Mouse (Mus musculus) lung, postnatal 0 days (tissue): ENCODE measurements around the gene Gm17018. TPM values are rescaled to one million over a fixed set of nuclear protein-coding genes. Genes with fewer than 3 reads are reported as not detected.
A peak's percentile ranks its signal among the peaks of the same experiment; 100 is the strongest.

Source experiments
- ATAC-seq: fragments of 200-750 bp; cut with Nextera tagmentation; 2 replicates; pipeline ENCODE4 v1.8.0; 2017; ENCODE audit warnings: moderate library complexity
- DNase-seq: peaks from one replicate; pipeline ENCODE4 v3.0.0-alpha.2; 2016; ENCODE audit warnings: low spot score
- H3K27ac ChIP-seq: fragments of 300-500 bp; sonication (generic); 2 replicates; pipeline ENCODE4 v1.5.1; 2014; ENCODE audit warnings: antibody characterized with exemption, mild to moderate bottlenecking, low read length, mixed read lengths
- H3K27me3 ChIP-seq: fragments of 300-500 bp; sonication (generic); replicated peaks from 2 replicates; pipeline ENCODE4 v1.6.1; 2014; ENCODE audit warnings: low read length, mixed read lengths; ENCODE audit not compliant: insufficient read depth
- H3K36me3 ChIP-seq: fragments of 300-500 bp; sonication (generic); 2 replicates; pipeline ENCODE4 v1.6.1; 2014; ENCODE audit warnings: low read length, mixed read lengths; ENCODE audit not compliant: insufficient read depth
- H3K4me1 ChIP-seq: fragments of 300-500 bp; sonication (generic); 2 replicates; pipeline ENCODE4 v1.6.1; 2014; ENCODE audit warnings: antibody characterized with exemption, low read depth, low read length, mixed read lengths; ENCODE audit not compliant: insufficient read depth
- H3K4me2 ChIP-seq: fragments of 300-500 bp; sonication (generic); replicated peaks from 2 replicates; pipeline ENCODE4 v1.6.1; 2014; ENCODE audit warnings: low read depth, mild to moderate bottlenecking, low read length, moderate library complexity, mixed read lengths
- H3K4me3 ChIP-seq: fragments of 300-500 bp; sonication (generic); 2 replicates; pipeline ENCODE4 v1.5.1; 2014; ENCODE audit warnings: low read depth, low read length
- H3K9ac ChIP-seq: fragments of 300-500 bp; sonication (generic); replicated peaks from 2 replicates; pipeline ENCODE4 v1.6.1; 2014; ENCODE audit warnings: low read depth, mild to moderate bottlenecking
- H3K9me3 ChIP-seq: fragments of 300-500 bp; sonication (generic); 2 replicates; pipeline ENCODE4 v1.6.1; 2016; ENCODE audit warnings: low read length, mixed read lengths
- CTCF ChIP-seq: IDR thresholded peaks from 2 replicates; pipeline ENCODE4 v1.5.1; 2016; ENCODE audit warnings: antibody characterized with exemption, mild to moderate bottlenecking
- EP300 ChIP-seq: IDR thresholded peaks from 2 replicates; pipeline ENCODE4 v1.6.1; 2016; ENCODE audit warnings: antibody characterized with exemption, mild to moderate bottlenecking, control low read depth
- WGBS: fragments of 180-500 bp; shearing (Covaris S2); extraction: QIAGEN DNeasy Blood & Tissue Kit; methylation state at CpG from one replicate; pipeline ENCODE4 v1.1.7; 2014; 5-methylcytosine and 5-hydroxymethylcytosine counted together
- polyA plus RNA-seq: library from polyadenylated mRNA; unstranded; fragments of >200 nt; fragmentation: Nextera tagmentation; extraction: Ambion mirVana; gene quantifications from 2 replicates; pipeline ENCODE4 v1.2.1, GENCODE M21; 2015

Gm17018 gene
- polyA plus RNA-seq, 1 experiment from 2014 or later, result 40.1 TPM

GRCm38 (mm10) chr19:45575632-45576001, 15.2 kb downstream of the Gm17018 start:
- WGBS, result 19% methylated on average over 8 of the region's 8 CpGs
- H3K9ac ChIP-seq, result no peak overlapping the region
- no peaks in the 10 kb centered on the region for H3K27me3 ChIP-seq
- peaks cover 19% of the 10 kb centered on the region for H3K4me1 ChIP-seq
- TF ChIP-seq CTCF, result no peak
- 0 out of 2 replicates have a peak, but pooled peaks have one; percentile 20 for TF ChIP-seq EP300
- H3K9me3 ChIP-seq, result no peaks in the 10 kb centered on the region
- peak; percentile 48 for DNase-seq
- no peak overlapping the region for H3K4me3 ChIP-seq
- peaks cover 19% of the 10 kb centered on the region; the same call in 1 of the 2 replicates for H3K36me3 ChIP-seq
- H3K27ac ChIP-seq, result no peak overlapping the region
- ATAC-seq, result peak; percentile 38
- no peak overlapping the region; the same call in 1 of the 2 replicates for H3K4me2 ChIP-seq

DNA sequence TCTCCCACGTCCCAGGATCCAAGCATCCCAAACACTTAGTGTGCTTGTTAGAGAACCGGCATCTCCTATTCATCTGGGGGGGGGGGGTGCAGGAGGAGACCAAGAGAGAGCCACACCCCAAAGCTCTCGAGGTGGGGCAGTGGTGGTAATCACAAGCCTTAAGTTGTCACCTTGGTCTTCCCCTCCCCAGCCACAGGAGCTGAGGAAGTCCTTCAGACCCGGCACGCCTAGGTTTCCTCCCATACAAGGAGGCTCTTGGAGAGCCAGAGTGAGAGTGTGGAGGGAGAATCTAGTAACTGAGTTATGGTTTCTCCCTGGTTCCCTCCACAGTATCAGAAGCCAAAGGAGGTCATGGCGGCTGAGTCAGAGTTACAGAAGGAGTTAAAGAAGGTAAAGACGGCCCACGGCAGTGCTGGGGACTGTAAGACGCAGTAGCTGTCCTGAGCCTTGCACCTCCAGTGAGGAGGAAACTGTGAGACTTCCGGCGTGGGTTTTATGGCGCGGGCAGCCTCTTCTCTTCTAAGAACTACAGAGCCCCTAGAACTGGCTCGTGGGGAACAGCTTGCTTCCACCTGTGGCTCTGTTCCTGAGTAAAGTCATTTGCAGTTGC, 16.8 kb downstream of the Gm17018 start:
- H3K9ac ChIP-seq, result no peak overlapping the region
- peaks cover 19% of the 10 kb centered on the region for H3K4me1 ChIP-seq
- WGBS, result 50% methylated on average over 14 of the region's 14 CpGs
- H3K4me3 ChIP-seq, result no peak overlapping the region
- H3K36me3 ChIP-seq, result peaks cover 22% of the 10 kb centered on the region; the same call in 1 of the 2 replicates
- DNase-seq, result peak; percentile 33
- H3K9me3 ChIP-seq, result no peaks in the 10 kb centered on the region
- H3K27me3 ChIP-seq, result no peaks in the 10 kb centered on the region
- ATAC-seq, result no peak
- H3K4me2 ChIP-seq, result no peak overlapping the region
- TF ChIP-seq EP300, result no peak
- no peak for TF ChIP-seq CTCF
- no peak overlapping the region for H3K27ac ChIP-seq

DNA sequence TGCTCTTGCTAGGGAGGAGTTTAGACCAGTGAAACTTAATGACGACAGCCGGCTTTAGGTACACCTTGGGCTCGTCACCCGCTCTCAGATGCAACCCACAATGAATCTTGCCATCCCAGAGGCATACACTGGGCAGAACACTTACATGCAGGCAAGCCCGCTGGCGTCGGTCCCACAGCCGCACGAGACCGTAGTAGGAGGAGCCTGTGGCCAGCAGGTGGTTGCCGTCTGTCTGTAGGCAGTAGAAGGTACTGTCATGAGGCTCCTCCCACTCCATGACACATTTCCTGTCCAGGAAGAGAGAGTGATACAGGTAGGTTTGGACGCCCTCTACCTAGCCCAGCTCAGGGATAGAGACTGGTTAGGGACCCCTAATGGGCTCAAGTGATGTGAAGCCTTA, 18.6 kb downstream of the Gm17018 start:
- no peak overlapping the region for H3K4me2 ChIP-seq
- H3K27ac ChIP-seq, result no peak overlapping the region
- TF ChIP-seq EP300 (no peak), CTCF (no peak)
- no peaks in the 10 kb centered on the region for H3K27me3 ChIP-seq
- no peak for DNase-seq
- H3K36me3 ChIP-seq, result peaks cover 22% of the 10 kb centered on the region; the same call in 1 of the 2 replicates
- WGBS, result 86% methylated on average over 12 of the region's 12 CpGs
- no peaks in the 10 kb centered on the region for H3K9me3 ChIP-seq
- H3K4me3 ChIP-seq, result no peak overlapping the region
- no peak for ATAC-seq
- H3K9ac ChIP-seq, result no peak overlapping the region
- H3K4me1 ChIP-seq, result peaks cover 19% of the 10 kb centered on the region

- Histone ChIP-seq H3K4me2 (no peak overlapping the region), H3K4me3 (no peak overlapping the region), H3K27me3 (no peaks in the 10 kb centered on the region), H3K36me3 (peaks cover 22% of the 10 kb centered on the region; the same call in 1 of the 2 replicates), H3K9me3 (no peaks in the 10 kb centered on the region), H3K27ac (no peak overlapping the region), H3K9ac (no peak overlapping the region), H3K4me1 (peaks cover 17% of the 10 kb centered on the region)
- TF ChIP-seq CTCF, result no peak
- TF ChIP-seq EP300, result no peak
- DNase-seq (no peak), ATAC-seq (no peak)
- 90% methylated on average over 7 of the region's 7 CpGs for WGBS
These were observed 19.0 kb downstream of the Gm17018 start for GRCm38 (mm10) chr19:45579416-45579815.

DNA sequence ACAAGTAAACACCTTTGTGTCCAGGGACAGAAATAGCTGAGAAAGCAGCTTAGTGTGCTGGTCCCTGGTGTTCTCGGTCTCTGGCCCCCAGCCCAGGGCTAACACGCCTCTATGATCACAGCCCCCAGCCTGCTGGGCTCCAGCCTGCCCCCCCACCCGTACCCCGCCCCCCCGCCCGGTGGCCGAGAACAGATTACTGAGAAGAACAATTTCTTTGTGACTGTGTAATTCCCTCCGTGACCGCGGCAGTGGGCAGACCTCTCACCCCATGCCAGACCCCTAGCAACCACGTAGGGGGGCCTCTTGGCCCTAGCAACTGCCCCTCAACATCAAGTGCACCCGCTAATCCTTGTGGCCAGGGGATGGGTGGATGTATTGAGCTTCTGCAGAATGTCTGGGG, 19.8 kb downstream of the Gm17018 start:
- no peak for DNase-seq
- WGBS, result 76% methylated on average over 12 of the region's 12 CpGs
- peaks cover 22% of the 10 kb centered on the region; the same call in 1 of the 2 replicates for H3K36me3 ChIP-seq
- H3K9ac ChIP-seq, result no peak overlapping the region
- no peak overlapping the region for H3K4me3 ChIP-seq
- H3K27ac ChIP-seq, result no peak overlapping the region
- H3K4me1 ChIP-seq, result peaks cover 10% of the 10 kb centered on the region
- H3K9me3 ChIP-seq, result no peaks in the 10 kb centered on the region
- no peak overlapping the region for H3K4me2 ChIP-seq
- no peak for TF ChIP-seq CTCF
- no peak for TF ChIP-seq EP300
- ATAC-seq, result no peak
- no peaks in the 10 kb centered on the region for H3K27me3 ChIP-seq

- no peaks in the 10 kb centered on the region for H3K27me3 ChIP-seq
- TF ChIP-seq EP300 (no peak), CTCF (peak; percentile 78)
- peaks cover 22% of the 10 kb centered on the region; the same call in 1 of the 2 replicates for H3K36me3 ChIP-seq
- no peak overlapping the region for H3K9ac ChIP-seq
- H3K4me2 ChIP-seq, result no peak overlapping the region
- H3K4me3 ChIP-seq, result no peak overlapping the region
- H3K27ac ChIP-seq, result no peak overlapping the region
- H3K9me3 ChIP-seq, result no peaks in the 10 kb centered on the region
- DNase-seq (peak; percentile 61), ATAC-seq (peak; percentile 32)
- WGBS, result 52% methylated on average over 3 of the region's 3 CpGs
- H3K4me1 ChIP-seq, result peaks cover 4% of the 10 kb centered on the region; the same call in 1 of the 2 replicates
These were observed 20.8 kb downstream of the Gm17018 start for GRCm38 (mm10) chr19:45581257-45581656.
